Mouse (Mus musculus): ENCODE data around the gene B830017H08Rik. TPM values are rescaled to one million over a fixed set of nuclear protein-coding genes. Genes with fewer than 3 reads are reported as not detected.

Gene B830017H08Rik
- polyA plus RNA-seq (2017; shearing (Covaris generic)), result not detected

GRCm38 (mm10) chr16:17832821-17833220 is at the start of gene B830017H08Rik:
Gene B830017H08Rik (plus strand): TSS chr16:17833121.

GRCm38 (mm10) chr16:17796971-17797811 is 35.7 kb upstream of the B830017H08Rik start, which contains the start of gene Scarf2:
Gene Scarf2 (plus strand): TSS chr16:17797282.

GRCm38 (mm10) chr16:17838051-17838450 is 5.1 kb downstream of the B830017H08Rik start, which contains the start of gene Car15:
Gene Car15 (minus strand): TSS chr16:17838364.

Other genes with a start within 250 kb of the B830017H08Rik start
- gene Slc7a4, start 249.9 kb upstream of the B830017H08Rik start, polyA plus RNA-seq (2017; shearing (Covaris generic)), result 2.7 TPM
- gene Smpd4, start 213.8 kb upstream of the B830017H08Rik start, polyA plus RNA-seq (2017; shearing (Covaris generic)), result 29.2 TPM
- gene Ccdc74a, start 186.7 kb upstream of the B830017H08Rik start, polyA plus RNA-seq (2017; shearing (Covaris generic)), result 0.53 TPM
- gene Med15, start 100.2 kb upstream of the B830017H08Rik start, polyA plus RNA-seq (2017; shearing (Covaris generic)), result 153 TPM
- 19.5 TPM for gene Klhl22, start 73.5 kb upstream of the B830017H08Rik start, polyA plus RNA-seq (2017; shearing (Covaris generic))
- not detected for gene Scarf2, start 35.8 kb upstream of the B830017H08Rik start, polyA plus RNA-seq (2017; shearing (Covaris generic))
- gene Car15, start 5.2 kb downstream of the B830017H08Rik start, polyA plus RNA-seq (2017; shearing (Covaris generic)), result 3.8 TPM
- gene Gm20518, start 58.5 kb downstream of the B830017H08Rik start, polyA plus RNA-seq (2017; shearing (Covaris generic)), result 0.32 TPM
- not detected for gene Tssk1, start 61.1 kb downstream of the B830017H08Rik start, polyA plus RNA-seq (2017; shearing (Covaris generic))
- gene Dgcr2, start 65.4 kb downstream of the B830017H08Rik start, polyA plus RNA-seq (2017; shearing (Covaris generic)), result 51.8 TPM
- gene Tssk2, start 65.5 kb downstream of the B830017H08Rik start, polyA plus RNA-seq (2017; shearing (Covaris generic)), result 0.26 TPM
- 75.4 TPM for gene Ess2, start 78.2 kb downstream of the B830017H08Rik start, polyA plus RNA-seq (2017; shearing (Covaris generic))
- not detected for gene Gsc2, start 81.9 kb downstream of the B830017H08Rik start, polyA plus RNA-seq (2017; shearing (Covaris generic))
- gene Slc25a1, start 95.1 kb downstream of the B830017H08Rik start, polyA plus RNA-seq (2017; shearing (Covaris generic)), result 16.0 TPM
- gene Vpreb2, start 147.3 kb downstream of the B830017H08Rik start, polyA plus RNA-seq (2017; shearing (Covaris generic)), result not detected
- gene Dgcr6, start 219.7 kb downstream of the B830017H08Rik start, polyA plus RNA-seq (2017; shearing (Covaris generic)), result 30.9 TPM

All from CD4-positive, CD25-positive, alpha-beta regulatory T cell, adult 9 weeks (primary cell).